Mouse (Mus musculus): ENCODE data around the gene Itga11. TPM values are rescaled to one million over a fixed set of nuclear protein-coding genes. Genes with fewer than 3 reads are reported as not detected.

Itga11 gene
- polyA plus RNA-seq, 1 experiment from 2014 or later, result 1.4 TPM

- no peak overlapping the region for H3K4me2 ChIP-seq (replicated peaks; ENCODE audit: low read depth, low read length)
- H3K4me1 ChIP-seq (ENCODE audit: control insufficient read depth, insufficient read depth, low read length), result no peaks in the 10 kb centered on the region
- H3K4me3 ChIP-seq (ENCODE audit: low read depth, low read length), result no peak overlapping the region
- no peaks in the 10 kb centered on the region for H3K36me3 ChIP-seq (ENCODE audit: control insufficient read depth, insufficient read depth, low read length)
- ATAC-seq (ENCODE audit: insufficient number of reproducible peaks, insufficient read depth, low FRiP score, low read depth), result no peak
- H3K9me3 ChIP-seq (ENCODE audit: control insufficient read depth, low read depth, low read length), result no peaks in the 10 kb centered on the region
- no peaks in the 10 kb centered on the region for H3K27me3 ChIP-seq (ENCODE audit: control insufficient read depth, insufficient read depth, low read length)
- 56% methylated on average over 3 of the region's 3 CpGs for WGBS
- no peak overlapping the region for H3K9ac ChIP-seq (replicated peaks; ENCODE audit: low read depth, low read length)
- no peak overlapping the region for H3K27ac ChIP-seq (ENCODE audit: low read length)
Observed at GRCm38 (mm10) chr9:62759601-62760000, 82.0 kb downstream of the Itga11 start.

DNA sequence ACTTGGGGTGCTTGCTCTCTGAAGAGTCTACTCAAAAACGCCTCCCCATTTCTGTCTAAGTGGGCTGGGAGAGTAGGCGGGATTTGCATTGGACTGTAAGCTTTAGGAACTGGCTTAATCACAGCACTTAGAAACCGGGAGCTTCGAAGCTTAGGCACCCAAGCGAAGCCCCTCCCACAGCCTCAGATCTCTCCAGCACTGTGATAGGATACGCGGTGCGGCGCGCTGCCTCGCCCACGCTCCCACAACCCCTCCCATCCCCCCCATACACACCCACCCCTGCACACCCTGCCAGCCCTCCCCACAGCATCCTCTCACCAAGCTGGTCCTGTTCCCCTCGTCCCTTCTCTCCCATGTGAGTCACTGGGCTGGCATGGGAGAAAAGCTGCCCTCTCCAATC, 85.9 kb downstream of the Itga11 start:
- no peaks in the 10 kb centered on the region for H3K36me3 ChIP-seq (ENCODE audit: control insufficient read depth, insufficient read depth, low read length)
- H3K9me3 ChIP-seq (ENCODE audit: control insufficient read depth, low read depth, low read length), result no peaks in the 10 kb centered on the region
- ATAC-seq (ENCODE audit: insufficient number of reproducible peaks, insufficient read depth, low FRiP score, low read depth), result peak; percentile 28; the same call in 1 of the 2 replicates
- H3K9ac ChIP-seq (replicated peaks; ENCODE audit: low read depth, low read length), result no peak overlapping the region
- WGBS, result 8% methylated on average over 13 of the region's 13 CpGs
- no peak overlapping the region for H3K4me3 ChIP-seq (ENCODE audit: low read depth, low read length)
- no peak overlapping the region for H3K27ac ChIP-seq (ENCODE audit: low read length)
- no peaks in the 10 kb centered on the region for H3K4me1 ChIP-seq (ENCODE audit: control insufficient read depth, insufficient read depth, low read length)
- peak overlapping the region; percentile 14 for H3K4me2 ChIP-seq (replicated peaks; ENCODE audit: low read depth, low read length)
- H3K27me3 ChIP-seq (ENCODE audit: control insufficient read depth, insufficient read depth, low read length), result no peaks in the 10 kb centered on the region

- Histone ChIP-seq H3K4me3 (ENCODE audit: low read depth, low read length) (no peak overlapping the region), H3K27me3 (ENCODE audit: control insufficient read depth, insufficient read depth, low read length) (no peaks in the 10 kb centered on the region), H3K27ac (ENCODE audit: low read length) (no peak overlapping the region), H3K4me1 (ENCODE audit: control insufficient read depth, insufficient read depth, low read length) (no peaks in the 10 kb centered on the region), H3K36me3 (ENCODE audit: control insufficient read depth, insufficient read depth, low read length) (no peaks in the 10 kb centered on the region), H3K9me3 (ENCODE audit: control insufficient read depth, low read depth, low read length) (no peaks in the 10 kb centered on the region), H3K4me2 (replicated peaks; ENCODE audit: low read depth, low read length) (no peak overlapping the region), H3K9ac (replicated peaks; ENCODE audit: low read depth, low read length) (no peak overlapping the region)
- 75% methylated on average over 4 of the region's 4 CpGs for WGBS
- ATAC-seq (ENCODE audit: insufficient number of reproducible peaks, insufficient read depth, low FRiP score, low read depth), result no peak
Observed at GRCm38 (mm10) chr9:62765346-62765745, 87.7 kb downstream of the Itga11 start.

DNA sequence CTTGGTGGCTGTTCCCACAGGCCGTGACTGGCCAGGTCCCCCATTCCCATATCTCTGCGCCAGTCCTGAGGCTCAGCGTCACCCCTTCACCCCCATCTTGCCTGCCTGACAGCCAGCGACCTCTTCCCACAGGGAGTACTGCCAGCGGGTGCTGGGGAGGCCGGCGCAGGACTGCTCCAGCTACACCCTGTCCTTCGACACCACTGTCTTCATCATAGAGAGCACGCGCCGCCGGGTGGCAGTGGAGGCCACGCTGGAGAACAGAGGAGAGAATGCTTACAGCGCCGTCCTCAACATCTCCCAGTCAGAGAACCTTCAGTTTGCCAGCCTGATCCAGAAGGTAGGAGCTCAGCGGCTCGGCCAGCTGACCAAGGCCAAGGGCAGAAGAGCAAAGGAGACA, 89.8 kb downstream of the Itga11 start:
- Histone ChIP-seq H3K4me1 (ENCODE audit: control insufficient read depth, insufficient read depth, low read length) (no peaks in the 10 kb centered on the region), H3K4me2 (replicated peaks; ENCODE audit: low read depth, low read length) (no peak overlapping the region), H3K4me3 (ENCODE audit: low read depth, low read length) (no peak overlapping the region), H3K9me3 (ENCODE audit: control insufficient read depth, low read depth, low read length) (no peaks in the 10 kb centered on the region), H3K9ac (replicated peaks; ENCODE audit: low read depth, low read length) (no peak overlapping the region), H3K36me3 (ENCODE audit: control insufficient read depth, insufficient read depth, low read length) (no peaks in the 10 kb centered on the region), H3K27me3 (ENCODE audit: control insufficient read depth, insufficient read depth, low read length) (no peaks in the 10 kb centered on the region), H3K27ac (ENCODE audit: low read length) (no peak overlapping the region)
- 55% methylated on average over 17 of the region's 17 CpGs for WGBS
- no peak for ATAC-seq (ENCODE audit: insufficient number of reproducible peaks, insufficient read depth, low FRiP score, low read depth)

- Histone ChIP-seq H3K4me2 (replicated peaks; ENCODE audit: low read depth, low read length) (no peak overlapping the region), H3K4me1 (ENCODE audit: control insufficient read depth, insufficient read depth, low read length) (no peaks in the 10 kb centered on the region), H3K27ac (ENCODE audit: low read length) (no peak overlapping the region), H3K36me3 (ENCODE audit: control insufficient read depth, insufficient read depth, low read length) (no peaks in the 10 kb centered on the region), H3K4me3 (ENCODE audit: low read depth, low read length) (no peak overlapping the region), H3K27me3 (ENCODE audit: control insufficient read depth, insufficient read depth, low read length) (no peaks in the 10 kb centered on the region), H3K9me3 (ENCODE audit: control insufficient read depth, low read depth, low read length) (no peaks in the 10 kb centered on the region), H3K9ac (replicated peaks; ENCODE audit: low read depth, low read length) (no peak overlapping the region)
- 75% methylated on average over 5 of the region's 5 CpGs for WGBS
- no peak for ATAC-seq (ENCODE audit: insufficient number of reproducible peaks, insufficient read depth, low FRiP score, low read depth)
Observed at GRCm38 (mm10) chr9:62768361-62768760, 90.7 kb downstream of the Itga11 start.

DNA sequence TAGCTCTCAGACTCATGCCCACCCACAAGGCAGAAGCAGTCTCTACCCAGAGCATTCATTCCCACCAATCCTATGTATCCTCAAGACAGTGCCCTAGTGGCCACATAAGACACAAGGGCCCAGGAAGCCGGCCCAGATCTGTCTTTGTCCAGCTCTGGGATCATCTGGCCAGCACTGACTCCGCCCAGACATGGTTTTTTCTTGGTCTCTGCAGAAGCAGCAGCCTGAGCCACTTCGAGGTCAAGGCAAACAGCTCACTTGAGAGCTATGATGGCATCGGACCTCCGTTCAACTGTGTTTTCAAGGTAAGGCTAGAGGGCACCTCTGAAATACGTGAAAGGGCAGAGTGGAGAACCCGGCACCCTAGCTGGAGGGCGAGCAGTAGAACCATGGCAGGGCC, 95.1 kb downstream of the Itga11 start:
- no peak overlapping the region for H3K9ac ChIP-seq (replicated peaks; ENCODE audit: low read depth, low read length)
- WGBS, result 64% methylated on average over 8 of the region's 8 CpGs
- H3K4me1 ChIP-seq (ENCODE audit: control insufficient read depth, insufficient read depth, low read length), result 0 out of 2 replicates have a peak, but pooled peaks cover 4% of the 10 kb centered on the region

DNA sequence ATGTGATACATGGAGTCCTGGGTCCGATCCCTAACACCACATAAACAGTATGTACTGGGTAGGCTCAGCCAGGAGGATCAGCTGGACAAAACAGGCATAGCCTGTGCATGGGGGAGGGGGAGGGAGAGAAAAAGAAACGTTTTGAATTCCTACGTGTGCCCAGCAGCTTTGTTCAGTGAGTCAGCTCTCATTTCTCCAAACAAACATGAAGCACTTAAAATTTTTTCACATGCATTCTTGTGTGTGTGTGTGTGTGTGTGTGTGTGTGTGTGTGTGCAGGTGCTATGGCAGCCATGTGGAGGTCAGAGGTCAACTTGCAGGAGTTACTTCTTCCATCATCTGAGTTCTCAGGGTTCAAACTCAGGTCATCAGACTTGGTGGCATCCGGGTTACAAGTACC, 97.8 kb downstream of the Itga11 start:
- 31% methylated on average over 4 of the region's 4 CpGs for WGBS

More for the DNA sequence above, 95.1 kb downstream of the Itga11 start:
- H3K36me3 ChIP-seq (ENCODE audit: control insufficient read depth, insufficient read depth, low read length), result no peaks in the 10 kb centered on the region
- no peak for ATAC-seq (ENCODE audit: insufficient number of reproducible peaks, insufficient read depth, low FRiP score, low read depth)
- no peaks in the 10 kb centered on the region for H3K9me3 ChIP-seq (ENCODE audit: control insufficient read depth, low read depth, low read length)
- no peak overlapping the region for H3K4me2 ChIP-seq (replicated peaks; ENCODE audit: low read depth, low read length)
- no peaks in the 10 kb centered on the region for H3K27me3 ChIP-seq (ENCODE audit: control insufficient read depth, insufficient read depth, low read length)
- no peak overlapping the region for H3K4me3 ChIP-seq (ENCODE audit: low read depth, low read length)
- no peak overlapping the region for H3K27ac ChIP-seq (ENCODE audit: low read length)

GRCm38 (mm10) chr9:62777461-62777860, 99.8 kb downstream of the Itga11 start:
- no peak overlapping the region for H3K4me2 ChIP-seq (replicated peaks; ENCODE audit: low read depth, low read length)
- no peak overlapping the region for H3K4me3 ChIP-seq (ENCODE audit: low read depth, low read length)
- 0 out of 2 replicates have a peak, but pooled peaks have one; percentile 57 for ATAC-seq (ENCODE audit: insufficient number of reproducible peaks, insufficient read depth, low FRiP score, low read depth)
- no peaks in the 10 kb centered on the region for H3K9me3 ChIP-seq (ENCODE audit: control insufficient read depth, low read depth, low read length)
- H3K27ac ChIP-seq (ENCODE audit: low read length), result no peak overlapping the region
- WGBS, result 4% methylated on average over 5 of the region's 5 CpGs
- no peaks in the 10 kb centered on the region for H3K36me3 ChIP-seq (ENCODE audit: control insufficient read depth, insufficient read depth, low read length)
- H3K9ac ChIP-seq (replicated peaks; ENCODE audit: low read depth, low read length), result no peak overlapping the region
- peaks cover 15% of the 10 kb centered on the region; the same call in 1 of the 2 replicates for H3K4me1 ChIP-seq (ENCODE audit: control insufficient read depth, insufficient read depth, low read length)
- H3K27me3 ChIP-seq (ENCODE audit: control insufficient read depth, insufficient read depth, low read length), result no peaks in the 10 kb centered on the region

More for the DNA sequence above, 97.8 kb downstream of the Itga11 start:
- no peaks in the 10 kb centered on the region for H3K36me3 ChIP-seq (ENCODE audit: control insufficient read depth, insufficient read depth, low read length)
- no peaks in the 10 kb centered on the region for H3K27me3 ChIP-seq (ENCODE audit: control insufficient read depth, insufficient read depth, low read length)
- H3K4me1 ChIP-seq (ENCODE audit: control insufficient read depth, insufficient read depth, low read length), result 0 out of 2 replicates have a peak, but pooled peaks cover 15% of the 10 kb centered on the region
- H3K9ac ChIP-seq (replicated peaks; ENCODE audit: low read depth, low read length), result no peak overlapping the region
- H3K27ac ChIP-seq (ENCODE audit: low read length), result no peak overlapping the region
- H3K4me3 ChIP-seq (ENCODE audit: low read depth, low read length), result no peak overlapping the region
- no peak for ATAC-seq (ENCODE audit: insufficient number of reproducible peaks, insufficient read depth, low FRiP score, low read depth)
- no peak overlapping the region for H3K4me2 ChIP-seq (replicated peaks; ENCODE audit: low read depth, low read length)
- no peaks in the 10 kb centered on the region for H3K9me3 ChIP-seq (ENCODE audit: control insufficient read depth, low read depth, low read length)

- H3K27ac ChIP-seq (ENCODE audit: low read length), result peak overlapping the region; percentile 21; the same call in 1 of the 2 replicates
- no peak for ATAC-seq (ENCODE audit: insufficient number of reproducible peaks, insufficient read depth, low FRiP score, low read depth)
- H3K4me3 ChIP-seq (ENCODE audit: low read depth, low read length), result no peak overlapping the region
- H3K9ac ChIP-seq (replicated peaks; ENCODE audit: low read depth, low read length), result no peak overlapping the region
- H3K36me3 ChIP-seq (ENCODE audit: control insufficient read depth, insufficient read depth, low read length), result no peaks in the 10 kb centered on the region
- no peaks in the 10 kb centered on the region for H3K27me3 ChIP-seq (ENCODE audit: control insufficient read depth, insufficient read depth, low read length)
- no peaks in the 10 kb centered on the region for H3K9me3 ChIP-seq (ENCODE audit: control insufficient read depth, low read depth, low read length)
- no peak overlapping the region for H3K4me2 ChIP-seq (replicated peaks; ENCODE audit: low read depth, low read length)
- peaks cover 15% of the 10 kb centered on the region; the same call in 1 of the 2 replicates for H3K4me1 ChIP-seq (ENCODE audit: control insufficient read depth, insufficient read depth, low read length)
- 75% methylated on average over 9 of the region's 9 CpGs for WGBS
Observed at GRCm38 (mm10) chr9:62778721-62779120, 101.1 kb downstream of the Itga11 start.
